In genomic region chr14:99436051-99436450, GRCm38 (mm10) we compare ENCODE assay signal across 14 mouse cellular contexts.
"Had no signal": no experiment of that assay in that cellular context is flagged by ENCODE, and none has a peak within 500 bp of the region (broad histone marks: within the 10 kb centered on the region; RNA-seq: fewer than 3 reads in every experiment).

No protein-coding gene starts in this region.

- H3K4me1 ChIP-seq: hindbrain, embryonic 15.5 days; limb, embryonic 10.5 days; limb, embryonic 13.5 days; liver, embryonic 12.5 days; liver, embryonic 15.5 days; lung, embryonic 15.5 days had no signal

- H3K9me3 ChIP-seq: hindbrain, embryonic 15.5 days; limb, embryonic 10.5 days; limb, embryonic 13.5 days; liver, embryonic 12.5 days; liver, embryonic 15.5 days; lung, embryonic 15.5 days had no signal

- H3K27me3 ChIP-seq: hindbrain, embryonic 15.5 days; limb, embryonic 13.5 days; liver, embryonic 12.5 days; liver, embryonic 15.5 days; lung, embryonic 15.5 days had no signal

- H3K4me3 ChIP-seq: hindbrain, embryonic 15.5 days; limb, embryonic 10.5 days; limb, embryonic 13.5 days; liver, embryonic 12.5 days; liver, embryonic 15.5 days; lung, embryonic 15.5 days had no signal

- H3K27ac ChIP-seq: hindbrain, embryonic 15.5 days; limb, embryonic 10.5 days; limb, embryonic 13.5 days; liver, embryonic 12.5 days; liver, embryonic 15.5 days; lung, embryonic 15.5 days had no signal

- ATAC-seq: intestine, postnatal 0 days; liver, embryonic 12.5 days had no signal

- DNase-seq: liver; lung, adult 18-20 months; lung, postnatal 14 days; lung, postnatal 4 days; midbrain, embryonic 14.5 days; thymus, postnatal 25 days had no signal

- H3K36me3 ChIP-seq: hindbrain, embryonic 15.5 days; limb, embryonic 10.5 days; limb, embryonic 13.5 days; liver, embryonic 12.5 days; liver, embryonic 15.5 days; lung, embryonic 15.5 days had no signal

- H3K9ac ChIP-seq: hindbrain, embryonic 15.5 days; limb, embryonic 13.5 days; liver, embryonic 12.5 days; liver, embryonic 15.5 days; lung, embryonic 15.5 days had no signal

- H3K4me2 ChIP-seq: hindbrain, embryonic 15.5 days; limb, embryonic 13.5 days; liver, embryonic 12.5 days; liver, embryonic 15.5 days; lung, embryonic 15.5 days; midbrain, embryonic 11.5 days had no signal
